In genomic region chr15:84669771-84670656, GRCm38 (mm10) we compare ENCODE assay signal across 14 mouse cellular contexts. TPM values are rescaled to one million over a fixed set of nuclear protein-coding genes. Genes with fewer than 3 reads are reported as not detected.
DNase-seq lines count a peak whose midpoint lies in the region; ATAC-seq and TF ChIP-seq lines count a peak whose summit lies in the region.
"Had no signal": no experiment of that assay in that cellular context is flagged by ENCODE, and none has a peak within 500 bp of the region (broad histone marks: within the 10 kb centered on the region; RNA-seq: fewer than 3 reads in every experiment).

No protein-coding gene starts in this region.

- no peak for TF ChIP-seq CTCF in left cerebral cortex, adult 2 months (IDR thresholded peaks at IDR 0.05)

- intact Hi-C loops in left cerebral cortex, postnatal 4 days (cut with DNase I), result no loop called here
- intact Hi-C loops in left cerebral cortex, adult 2 months (cut with DNase I), result loop anchor here (10.0 kb wide), 1 partner anchor 255 kb away; the partner anchor contains the start of genes Gm29666 and Nup50

- DNase-seq in cerebellum, adult 11-12 months, result peak; percentile 29
- no peak for DNase-seq in cerebellum, adult 9-11 months
- no peak for DNase-seq in hindbrain, embryonic 11.5 days (ENCODE audit: low spot score)
- peak; percentile 46 for DNase-seq in left cerebral cortex, postnatal 4 days
- no peak for DNase-seq in left cerebral cortex, adult 2 months (ENCODE audit: extremely low spot score in 1 of 2, low spot score in 2 of 2)
- peak; percentile 7 for DNase-seq in MEL-GATA-1-ER (ENCODE audit: extremely low read depth, low read depth)
- no peak for DNase-seq in ovary, postnatal 36 days (ENCODE audit: low spot score)
- DNase-seq: thymus, postnatal 14 days had no signal

- peaks cover 29% of the 10 kb centered on the region for H3K4me1 ChIP-seq in hindbrain, embryonic 16.5 days (ENCODE audit: control insufficient read depth, insufficient read depth, low read depth, low read length)
- H3K4me1 ChIP-seq in hindbrain, embryonic 11.5 days (replicated peaks; ENCODE audit: control insufficient read depth, insufficient read depth, low read length), result no peaks in the 10 kb centered on the region

- H3K27ac ChIP-seq in hindbrain, embryonic 16.5 days (ENCODE audit: low read depth, low read length), result peak overlapping the region; percentile 36; the same call in 1 of the 2 replicates
- H3K27ac ChIP-seq in hindbrain, embryonic 11.5 days (ENCODE audit: low read depth, low read length), result no peak overlapping the region
- H3K27ac ChIP-seq in left cerebral cortex, adult 2 months, result no peak overlapping the region
- H3K27ac ChIP-seq: lung, embryonic 15.5 days had no signal

- H3K36me3 ChIP-seq in hindbrain, embryonic 16.5 days (ENCODE audit: control insufficient read depth, insufficient read depth, low read length), result no peaks in the 10 kb centered on the region
- no peaks in the 10 kb centered on the region for H3K36me3 ChIP-seq in hindbrain, embryonic 11.5 days (ENCODE audit: control insufficient read depth, insufficient read depth, low read length)
- H3K36me3 ChIP-seq: lung, embryonic 15.5 days had no signal

- H3K4me2 ChIP-seq in hindbrain, embryonic 16.5 days (ENCODE audit: low read length), result no peak overlapping the region
- no peak overlapping the region for H3K4me2 ChIP-seq in hindbrain, embryonic 11.5 days (replicated peaks; ENCODE audit: low read depth, low read length)
- H3K4me2 ChIP-seq: liver, embryonic 11.5 days; lung, embryonic 15.5 days had no signal

- H3K4me3 ChIP-seq in hindbrain, embryonic 16.5 days (ENCODE audit: low read length), result no peak overlapping the region
- H3K4me3 ChIP-seq in hindbrain, embryonic 11.5 days (ENCODE audit: low read depth, low read length), result no peak overlapping the region
- H3K4me3 ChIP-seq in left cerebral cortex, adult 2 months, result no peak overlapping the region
- H3K4me3 ChIP-seq: lung, embryonic 15.5 days had no signal

- 66% methylated on average over 23 of the region's 23 CpGs for WGBS in hindbrain, embryonic 16.5 days
- WGBS in hindbrain, embryonic 11.5 days, result 84% methylated on average over 23 of the region's 23 CpGs

- H3K27me3 ChIP-seq in hindbrain, embryonic 16.5 days (replicated peaks; ENCODE audit: control insufficient read depth, insufficient read depth, low read length), result no peaks in the 10 kb centered on the region
- H3K27me3 ChIP-seq in hindbrain, embryonic 11.5 days (ENCODE audit: control insufficient read depth, insufficient read depth, low read length), result 0 out of 2 replicates have a peak, but pooled peaks cover 2% of the 10 kb centered on the region
- H3K27me3 ChIP-seq: lung, embryonic 15.5 days had no signal

- no peak; the same call in 1 of the 2 replicates for ATAC-seq in hindbrain, embryonic 16.5 days
- ATAC-seq in hindbrain, embryonic 11.5 days (ENCODE audit: low FRiP score), result no peak

- H3K9me3 ChIP-seq in hindbrain, embryonic 16.5 days (ENCODE audit: control insufficient read depth, low read length), result no peaks in the 10 kb centered on the region
- no peaks in the 10 kb centered on the region for H3K9me3 ChIP-seq in hindbrain, embryonic 11.5 days (ENCODE audit: control insufficient read depth, low read length)
- H3K9me3 ChIP-seq: lung, embryonic 15.5 days had no signal

- no peak overlapping the region for H3K9ac ChIP-seq in hindbrain, embryonic 16.5 days (ENCODE audit: low read depth, low read length)
- H3K9ac ChIP-seq in hindbrain, embryonic 11.5 days (ENCODE audit: low read depth, low read length), result no peak overlapping the region
- H3K9ac ChIP-seq: lung, embryonic 15.5 days had no signal

RNA-seq across cellular contexts. Expression of gene Prr5, which starts 0.6 kb away (rescaled TPM):
- 30.5 and 33.2 TPM in 2 replicates for polyA plus RNA-seq in hindbrain, embryonic 16.5 days (2015; fragmentation: Nextera tagmentation; extraction: Ambion mirVana)
- 12.1 and 13.9 TPM in 2 replicates for polyA plus RNA-seq in hindbrain, embryonic 11.5 days (2014; fragmentation: Nextera tagmentation; extraction: Ambion mirVana)
- 10 to 100 TPM; 16.7 to 18.5 TPM for total RNA-seq in left cerebral cortex, postnatal 4 days (2021)
- total RNA-seq in left cerebral cortex, adult 2 months (2021), result 10 to 100 TPM; 13.8 to 14.1 TPM

RNA-seq across cellular contexts. Expression of gene Arhgap8, which starts 49.8 kb away (rescaled TPM):
- 0.61 and 0.96 TPM in 2 replicates for polyA plus RNA-seq in hindbrain, embryonic 16.5 days (2015; fragmentation: Nextera tagmentation; extraction: Ambion mirVana)
- 2.3 and 2.9 TPM in 2 replicates for polyA plus RNA-seq in hindbrain, embryonic 11.5 days (2014; fragmentation: Nextera tagmentation; extraction: Ambion mirVana)
- total RNA-seq in left cerebral cortex, postnatal 4 days (2021), result under 1 TPM; 0.26 to 0.56 TPM
- total RNA-seq in left cerebral cortex, adult 2 months (2021), result not detected
- total RNA-seq: granulocyte monocyte progenitor cell, adult 5-6 weeks; megakaryocyte progenitor cell, adult 5-6 weeks; neutrophil, adult 5-6 weeks had no signal

Comparison
In these comparisons a context has a peak if more than half of its experiments do, and no peak if none do; other contexts are left out.
1. DNase-seq: peak in cerebellum, adult 11-12 months (single experiment), left cerebral cortex, postnatal 4 days (single experiment) and MEL-GATA-1-ER (single experiment); none in cerebellum, adult 9-11 months (single experiment), hindbrain, embryonic 11.5 days (single experiment), left cerebral cortex, adult 2 months (0 of 2) and ovary, postnatal 36 days (single experiment).